Mouse (Mus musculus): ENCODE data around the gene Jmjd8. TPM values are rescaled to one million over a fixed set of nuclear protein-coding genes. Genes with fewer than 3 reads are reported as not detected.
A peak's percentile ranks its signal among the peaks of the same experiment; 100 is the strongest.

Jmjd8 gene
- total and polyA plus RNA-seq, 2 experiments, result 25.6 to 75.0 TPM

DNA sequence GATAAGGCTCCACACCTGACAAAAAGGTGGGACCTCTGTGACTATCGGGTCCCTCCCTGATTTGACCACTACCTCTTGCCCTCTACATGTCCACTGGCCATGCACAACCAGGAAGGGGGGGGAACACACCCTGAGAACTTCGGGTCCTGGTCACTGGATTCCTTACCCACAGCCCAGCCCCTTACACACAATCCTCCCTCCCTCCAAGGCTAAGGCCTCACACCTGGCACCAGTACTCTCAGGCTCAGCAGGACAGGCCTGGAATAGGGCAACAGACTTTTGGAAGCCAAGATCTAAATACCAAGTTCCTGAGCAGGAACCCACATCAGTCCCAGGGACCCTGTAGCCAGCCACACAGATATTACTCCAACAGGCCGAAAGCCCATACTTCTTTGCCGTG lies 10.2 kb downstream of the Jmjd8 start:
- H3K9ac ChIP-seq (ENCODE audit: low read depth, low read length), result peak overlapping the region; percentile 17
- H3K36me3 ChIP-seq (ENCODE audit: control insufficient read depth, insufficient read depth, low read length), result 0 out of 2 replicates have a peak, but pooled peaks cover 2% of the 10 kb centered on the region
- TF ChIP-seq CTCF (IDR thresholded peaks at IDR 0.05; ENCODE audit: low read depth, low read length), result no peak
- no peak for TF ChIP-seq POLR2A (IDR thresholded peaks at IDR 0.05; ENCODE audit: extremely low read depth, insufficient read depth, low read length)
- 63% methylated on average over 4 of the region's 4 CpGs for WGBS
- peak; percentile 38 for DNase-seq (ENCODE audit: extremely low read depth, low read depth, low spot score)
- no peaks in the 10 kb centered on the region for H3K27me3 ChIP-seq (ENCODE audit: control insufficient read depth, insufficient read depth, low read length)
- H3K79me2 ChIP-seq (ENCODE audit: control insufficient read depth, insufficient read depth, low read length), result peaks cover 23% of the 10 kb centered on the region
- H3K27ac ChIP-seq (replicated peaks; ENCODE audit: insufficient read depth, low read depth, low read length), result peak overlapping the region; percentile 66
- peaks cover 59% of the 10 kb centered on the region for H3K4me1 ChIP-seq (ENCODE audit: control insufficient read depth, insufficient read depth, low read length)
- H3K4me3 ChIP-seq (ENCODE audit: insufficient read depth, low read depth, low read length), result no peak overlapping the region

DNA sequence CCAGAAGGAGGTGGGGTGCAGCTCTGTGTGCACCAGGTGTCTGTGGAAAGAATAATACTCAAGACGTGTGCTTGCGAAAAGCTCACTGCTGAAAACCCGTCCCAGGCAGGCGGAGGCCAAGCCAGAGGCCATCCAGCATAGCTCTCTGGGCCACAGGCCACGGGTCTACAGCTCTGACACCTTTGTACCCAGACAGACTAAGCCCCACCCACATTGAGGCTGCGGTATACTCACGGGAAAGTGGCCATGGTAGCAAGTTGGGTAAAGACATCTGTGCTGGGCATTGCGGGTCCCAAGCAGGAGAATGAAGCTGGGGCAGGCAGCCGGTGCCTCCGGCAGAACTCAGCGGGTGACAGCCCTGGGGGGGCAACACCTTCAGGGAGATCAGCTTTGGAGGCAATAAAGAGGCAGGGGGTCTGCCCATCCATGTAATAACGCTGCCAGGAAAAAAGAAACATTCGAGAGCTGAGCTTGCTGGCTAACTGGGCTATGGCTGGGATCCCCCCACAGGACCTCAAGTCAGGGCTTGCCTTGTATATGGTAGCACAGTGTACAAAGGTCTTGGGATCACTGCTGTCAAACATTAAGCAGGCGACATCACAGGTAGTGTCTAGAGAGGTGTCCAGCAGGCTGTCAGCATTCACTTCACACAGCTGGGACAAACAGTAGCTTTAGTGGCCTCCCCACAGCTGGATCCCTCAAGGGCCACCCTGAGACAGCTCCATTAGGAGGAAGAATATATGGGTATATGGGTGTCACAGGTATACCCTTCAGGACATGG lies 11.0 kb downstream of the Jmjd8 start:
- peak overlapping the region; percentile 73 for H3K27ac ChIP-seq (replicated peaks; ENCODE audit: insufficient read depth, low read depth, low read length)
- peaks cover 24% of the 10 kb centered on the region for H3K79me2 ChIP-seq (ENCODE audit: control insufficient read depth, insufficient read depth, low read length)
- peak; percentile 87 for DNase-seq (ENCODE audit: extremely low read depth, low read depth, low spot score)
- TF ChIP-seq POLR2A (IDR thresholded peaks at IDR 0.05; ENCODE audit: extremely low read depth, insufficient read depth, low read length) (no peak), CTCF (IDR thresholded peaks at IDR 0.05; ENCODE audit: low read depth, low read length) (no peak)
- H3K9ac ChIP-seq (ENCODE audit: low read depth, low read length), result peak overlapping the region; percentile 17
- H3K27me3 ChIP-seq (ENCODE audit: control insufficient read depth, insufficient read depth, low read length), result no peaks in the 10 kb centered on the region
- peaks cover 55% of the 10 kb centered on the region for H3K4me1 ChIP-seq (ENCODE audit: control insufficient read depth, insufficient read depth, low read length)
- 0 out of 2 replicates have a peak, but pooled peaks cover 2% of the 10 kb centered on the region for H3K36me3 ChIP-seq (ENCODE audit: control insufficient read depth, insufficient read depth, low read length)
- 47% methylated on average over 14 of the region's 14 CpGs for WGBS
- no peak overlapping the region for H3K4me3 ChIP-seq (ENCODE audit: insufficient read depth, low read depth, low read length)

DNA sequence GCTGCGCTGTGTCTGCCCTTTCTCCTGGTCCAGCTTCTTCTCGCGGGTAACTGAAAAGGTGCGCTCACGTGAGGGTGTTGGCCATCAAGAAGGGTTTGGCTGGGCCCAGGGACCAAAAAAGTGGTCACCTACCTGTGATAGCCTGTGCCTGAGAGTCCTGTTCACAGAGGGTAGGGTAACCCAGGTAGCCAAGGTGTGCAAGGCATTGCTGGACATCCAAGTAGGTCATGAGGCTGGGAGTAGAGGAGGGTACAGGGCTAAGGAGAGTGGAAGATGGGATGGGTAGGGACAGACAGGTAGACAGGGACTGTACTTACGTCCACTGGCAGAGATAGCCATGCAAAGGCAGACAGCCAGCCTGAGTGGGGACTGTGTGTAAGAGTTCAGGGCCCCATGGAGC lies 11.9 kb downstream of the Jmjd8 start:
- Histone ChIP-seq H3K9ac (ENCODE audit: low read depth, low read length) (no peak overlapping the region), H3K4me1 (ENCODE audit: control insufficient read depth, insufficient read depth, low read length) (peaks cover 47% of the 10 kb centered on the region), H3K36me3 (ENCODE audit: control insufficient read depth, insufficient read depth, low read length) (0 out of 2 replicates have a peak, but pooled peaks cover 2% of the 10 kb centered on the region), H3K27ac (replicated peaks; ENCODE audit: insufficient read depth, low read depth, low read length) (no peak overlapping the region), H3K79me2 (ENCODE audit: control insufficient read depth, insufficient read depth, low read length) (peaks cover 16% of the 10 kb centered on the region), H3K27me3 (ENCODE audit: control insufficient read depth, insufficient read depth, low read length) (no peaks in the 10 kb centered on the region), H3K4me3 (ENCODE audit: insufficient read depth, low read depth, low read length) (no peak overlapping the region)
- WGBS, result 93% methylated on average over 6 of the region's 6 CpGs
- DNase-seq (ENCODE audit: extremely low read depth, low read depth, low spot score), result no peak
- TF ChIP-seq POLR2A (IDR thresholded peaks at IDR 0.05; ENCODE audit: extremely low read depth, insufficient read depth, low read length), result no peak
- TF ChIP-seq CTCF (IDR thresholded peaks at IDR 0.05; ENCODE audit: low read depth, low read length), result no peak

DNA sequence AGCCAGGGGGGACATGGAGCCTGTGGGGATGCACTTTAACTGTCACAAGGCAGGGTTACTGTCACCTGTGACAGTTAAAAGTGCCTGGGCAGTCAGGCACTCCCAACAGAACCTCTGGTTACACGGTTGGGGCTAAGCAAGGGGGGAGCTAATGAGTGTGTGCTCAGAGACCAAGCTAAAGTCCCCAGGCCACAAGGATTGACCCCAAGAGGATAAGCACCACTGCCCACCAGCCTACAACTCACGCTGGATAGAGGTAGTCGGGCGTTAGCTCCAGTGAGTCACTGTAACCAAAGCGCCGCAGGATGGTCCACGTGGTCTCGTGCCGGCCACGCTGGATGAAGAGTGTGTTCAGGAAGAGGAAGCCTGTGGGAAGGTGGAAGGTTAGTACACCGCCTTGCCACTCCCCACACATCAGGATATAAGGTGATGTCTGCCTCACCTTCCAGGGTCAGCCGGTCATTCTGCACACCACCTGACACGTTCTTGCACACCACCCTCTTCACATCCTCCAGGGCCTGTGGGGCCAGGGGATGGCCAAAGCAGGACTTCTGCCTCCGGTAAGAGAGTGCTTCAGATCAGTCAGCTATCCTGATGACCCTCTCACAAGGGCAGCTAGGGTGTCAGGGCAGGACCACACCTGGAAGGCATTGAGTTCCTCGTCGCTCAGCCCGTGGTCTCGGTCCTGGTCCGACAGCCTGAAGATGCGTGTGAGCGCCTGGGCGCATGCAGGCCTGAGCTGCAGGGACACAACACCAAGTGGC lies 12.6 kb downstream of the Jmjd8 start, which contains the start of gene Gm20683:
Gm20683 (minus strand) TSS at position 647 of the 764 bp plus-strand sequence.
- H3K9ac ChIP-seq (ENCODE audit: low read depth, low read length), result no peak within 1 kb of the TSS
- no peak within 1 kb of the TSS for H3K27ac ChIP-seq (replicated peaks; ENCODE audit: insufficient read depth, low read depth, low read length)
- WGBS, result 95% methylated on average over 22 of the region's 22 CpGs
- no peaks in the 10 kb centered on the region for H3K27me3 ChIP-seq (ENCODE audit: control insufficient read depth, insufficient read depth, low read length)
- DNase-seq (ENCODE audit: extremely low read depth, low read depth, low spot score), result no peak
- TF ChIP-seq CTCF (IDR thresholded peaks at IDR 0.05; ENCODE audit: low read depth, low read length), result no peak
- no peak for TF ChIP-seq POLR2A (IDR thresholded peaks at IDR 0.05; ENCODE audit: extremely low read depth, insufficient read depth, low read length)
- H3K79me2 ChIP-seq (ENCODE audit: control insufficient read depth, insufficient read depth, low read length), result peaks cover 15% of the 10 kb centered on the region; the same call in 1 of the 2 replicates
- 0 out of 2 replicates have a peak, but pooled peaks cover 2% of the 10 kb centered on the region for H3K36me3 ChIP-seq (ENCODE audit: control insufficient read depth, insufficient read depth, low read length)
- peaks cover 39% of the 10 kb centered on the region for H3K4me1 ChIP-seq (ENCODE audit: control insufficient read depth, insufficient read depth, low read length)
- no peak within 1 kb of the TSS for H3K4me3 ChIP-seq (ENCODE audit: insufficient read depth, low read depth, low read length)

DNA sequence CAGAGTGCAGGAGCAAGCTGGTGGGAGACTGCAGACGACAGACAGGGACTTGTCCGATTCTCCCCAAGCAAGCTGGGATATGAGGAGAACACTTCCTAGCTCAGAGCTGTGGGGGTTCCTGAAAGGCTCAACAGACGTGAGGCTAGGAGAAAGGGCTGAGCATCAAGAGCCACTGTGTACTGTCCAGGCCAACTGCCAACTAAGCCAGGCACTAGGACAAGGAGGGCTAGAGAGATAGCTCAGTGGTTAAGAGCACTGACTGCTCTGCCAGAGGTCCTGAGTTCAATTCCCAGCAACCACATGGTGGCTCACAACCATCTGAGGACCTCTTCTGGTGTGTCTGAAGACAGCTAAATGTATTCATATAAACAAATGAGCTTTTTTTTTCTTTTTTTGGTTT lies 13.8 kb downstream of the Jmjd8 start:
- DNase-seq (ENCODE audit: extremely low read depth, low read depth, low spot score), result no peak
- Histone ChIP-seq H3K4me1 (ENCODE audit: control insufficient read depth, insufficient read depth, low read length) (peaks cover 30% of the 10 kb centered on the region), H3K79me2 (ENCODE audit: control insufficient read depth, insufficient read depth, low read length) (peaks cover 15% of the 10 kb centered on the region; the same call in 1 of the 2 replicates), H3K27me3 (ENCODE audit: control insufficient read depth, insufficient read depth, low read length) (no peaks in the 10 kb centered on the region), H3K36me3 (ENCODE audit: control insufficient read depth, insufficient read depth, low read length) (0 out of 2 replicates have a peak, but pooled peaks cover 2% of the 10 kb centered on the region), H3K27ac (replicated peaks; ENCODE audit: insufficient read depth, low read depth, low read length) (no peak overlapping the region), H3K4me3 (ENCODE audit: insufficient read depth, low read depth, low read length) (no peak overlapping the region), H3K9ac (ENCODE audit: low read depth, low read length) (no peak overlapping the region)
- TF ChIP-seq POLR2A (IDR thresholded peaks at IDR 0.05; ENCODE audit: extremely low read depth, insufficient read depth, low read length) (no peak), CTCF (IDR thresholded peaks at IDR 0.05; ENCODE audit: low read depth, low read length) (no peak)
- 79% methylated on average over 3 of the region's 3 CpGs for WGBS
